In genomic region chr9:69397760-69398452, GRCm38 (mm10) we compare ENCODE assay signal across 8 mouse cellular contexts. TPM values are rescaled to one million over a fixed set of nuclear protein-coding genes. Genes with fewer than 3 reads are reported as not detected.
DNase-seq lines count a peak whose midpoint lies in the region; TF ChIP-seq lines count a peak whose summit lies in the region.

Gene Ice2, plus strand, starts transcription at chr9:69397906.

- intact Hi-C loops in gastrocnemius, adult 2 months (cut with DNase I) = no loop called here

- TF ChIP-seq CTCF in gastrocnemius, adult 2 months (IDR thresholded peaks at IDR 0.05) = no peak

- H3K27ac ChIP-seq in gastrocnemius, adult 2 months = peak within 1 kb of the TSS; percentile 98

- H3K27me3 ChIP-seq in megakaryocyte, embryonic 14.5 days (replicated peaks) = no peaks in the 10 kb centered on the region

- peaks cover 27% of the 10 kb centered on the region for H3K4me1 ChIP-seq in megakaryocyte, embryonic 14.5 days

- peaks cover 13% of the 10 kb centered on the region for H3K36me3 ChIP-seq in megakaryocyte, embryonic 14.5 days (replicated peaks; ENCODE audit: low read length)

- H3K9me3 ChIP-seq in megakaryocyte, embryonic 14.5 days = no peaks in the 10 kb centered on the region

- peak; percentile 90 for DNase-seq in ZHBTc4 (ENCODE audit: low read depth, low spot score)
- peak; percentile 53 to 80 for DNase-seq in cerebellum, postnatal 4 days (ENCODE audit: low spot score in 2 of 2)
- peak; percentile 81 for DNase-seq in gastrocnemius, adult 2 months
- peak; percentile 50 for DNase-seq in hindlimb bud, embryonic 11.5 days (ENCODE audit: extremely low spot score, low read depth, low spot score)
- DNase-seq in left cerebral cortex, adult 8-10 months (ENCODE audit: low spot score in 2 of 2) = peak; percentile 59 to 67
- DNase-seq in right cerebral cortex, postnatal 10 days (ENCODE audit: low spot score in 2 of 2) = peak; percentile 83 to 84
- DNase-seq in urinary bladder, postnatal 4 days (ENCODE audit: low spot score in 2 of 2) = peak; percentile 69 to 72

- peak within 1 kb of the TSS; percentile 91 for H3K4me3 ChIP-seq in gastrocnemius, adult 2 months
- H3K4me3 ChIP-seq in megakaryocyte, embryonic 14.5 days (replicated peaks) = peak within 1 kb of the TSS; percentile 97

RNA-seq across cellular contexts. Expression of gene Ice2, which starts in this region (rescaled TPM):
- total RNA-seq in gastrocnemius, adult 2 months (2021) = 1 to 10 TPM; 4.7 to 7.1 TPM
- total RNA-seq in left cerebral cortex, adult 8-10 months (2022) = 10 to 100 TPM in 3 of 4 experiments, 1 to 10 TPM in 1; 9.4 to 14.5 (median 11.6) TPM
- 0.39 TPM in 1 of 2 replicates, not detected in the other for polyA plus RNA-seq in megakaryocyte, embryonic 14.5 days (2012; ENCODE audit: insufficient read depth, low replicate concordance)

Comparison
In these comparisons a context has a peak if more than half of its experiments do, and no peak if none do; other contexts are left out.
1. Peak in every context shown above with its lines: DNase-seq, H3K4me3 ChIP-seq and H3K27ac ChIP-seq.